Mouse (Mus musculus) intestine, postnatal 0 days (tissue): ENCODE measurements around the gene Pcx. TPM values are rescaled to one million over a fixed set of nuclear protein-coding genes. Genes with fewer than 3 reads are reported as not detected.
A peak's percentile ranks its signal among the peaks of the same experiment; 100 is the strongest.

Source experiments
- ATAC-seq: fragments of 200-750 bp; cut with Nextera tagmentation; 2 replicates; pipeline ENCODE4 v1.8.0; 2017; ENCODE audit warnings: mild to moderate bottlenecking, moderate TSS enrichment, moderate library complexity
- H3K27ac ChIP-seq: fragments of 300-500 bp; sonication (generic); 2 replicates; pipeline ENCODE4 v1.5.1; 2014; ENCODE audit warnings: mild to moderate bottlenecking, low read depth, low read length, moderate library complexity
- H3K27me3 ChIP-seq: fragments of 300-500 bp; sonication (generic); replicated peaks from 2 replicates; pipeline ENCODE4 v1.6.1; 2014; ENCODE audit warnings: low read length, mixed read lengths; ENCODE audit not compliant: control insufficient read depth, insufficient read depth
- H3K36me3 ChIP-seq: fragments of 300-500 bp; sonication (generic); 2 replicates; pipeline ENCODE4 v1.6.1; 2014; ENCODE audit warnings: mild to moderate bottlenecking, moderate library complexity; ENCODE audit not compliant: control insufficient read depth, insufficient read depth
- H3K4me1 ChIP-seq: fragments of 300-500 bp; sonication (generic); replicated peaks from 2 replicates; pipeline ENCODE4 v1.6.1; 2014; ENCODE audit warnings: antibody characterized with exemption, low read length, mixed read lengths; ENCODE audit not compliant: control insufficient read depth, insufficient read depth
- H3K4me2 ChIP-seq: fragments of 300-500 bp; sonication (generic); replicated peaks from 2 replicates; pipeline ENCODE4 v1.6.1; 2014; ENCODE audit warnings: low read depth, mild to moderate bottlenecking, moderate library complexity
- H3K4me3 ChIP-seq: fragments of 300-500 bp; sonication (generic); 2 replicates; pipeline ENCODE4 v1.5.1; 2014; ENCODE audit warnings: low read depth, low read length
- H3K9ac ChIP-seq: fragments of 300-500 bp; sonication (generic); 2 replicates; pipeline ENCODE4 v1.6.1; 2014; ENCODE audit warnings: mild to moderate bottlenecking, low read depth, low read length
- H3K9me3 ChIP-seq: fragments of 300-500 bp; sonication (generic); 2 replicates; pipeline ENCODE4 v1.6.1; 2016; ENCODE audit warnings: mixed run types; ENCODE audit not compliant: control insufficient read depth
- CTCF ChIP-seq: sonication (generic); IDR thresholded peaks from 2 replicates; pipeline ENCODE4 v1.5.1; 2016; ENCODE audit warnings: low read depth, mild to moderate bottlenecking, control low read depth, antibody characterized with exemption, moderate library complexity
- WGBS: fragments of 180-500 bp; shearing (Covaris S2); extraction: QIAGEN DNeasy Blood & Tissue Kit; methylation state at CpG from one replicate; pipeline ENCODE4 v1.1.7; 2014; 5-methylcytosine and 5-hydroxymethylcytosine counted together
- polyA plus RNA-seq: library from polyadenylated mRNA; unstranded; fragments of >200 nt; fragmentation: Nextera tagmentation; extraction: Ambion mirVana; gene quantifications from 2 replicates; pipeline ENCODE4 v1.2.1, GENCODE M21; 2015

Pcx gene
- polyA plus RNA-seq, 1 experiment from 2014 or later, result 6.1 TPM

- Histone ChIP-seq H3K36me3 (no peaks in the 10 kb centered on the region), H3K4me1 (no peaks in the 10 kb centered on the region), H3K4me2 (no peak overlapping the region), H3K9ac (no peak overlapping the region), H3K27ac (no peak overlapping the region), H3K9me3 (no peaks in the 10 kb centered on the region), H3K4me3 (no peak overlapping the region), H3K27me3 (no peaks in the 10 kb centered on the region)
- WGBS, result 48% methylated on average over 2 of the region's 2 CpGs
- no peak for TF ChIP-seq CTCF
- no peak for ATAC-seq
Observed at GRCm38 (mm10) chr19:4596071-4596470, 85.8 kb downstream of the Pcx start.

GRCm38 (mm10) chr19:4602459-4602858, 92.2 kb downstream of the Pcx start:
- no peak overlapping the region for H3K4me3 ChIP-seq
- H3K9ac ChIP-seq, result no peak overlapping the region
- H3K36me3 ChIP-seq, result no peaks in the 10 kb centered on the region
- no peaks in the 10 kb centered on the region for H3K9me3 ChIP-seq
- 91% methylated on average over 20 of the region's 20 CpGs for WGBS
- H3K27ac ChIP-seq, result no peak overlapping the region
- H3K4me1 ChIP-seq, result no peaks in the 10 kb centered on the region
- no peak for ATAC-seq
- H3K4me2 ChIP-seq, result no peak overlapping the region
- no peaks in the 10 kb centered on the region for H3K27me3 ChIP-seq
- TF ChIP-seq CTCF, result no peak

DNA sequence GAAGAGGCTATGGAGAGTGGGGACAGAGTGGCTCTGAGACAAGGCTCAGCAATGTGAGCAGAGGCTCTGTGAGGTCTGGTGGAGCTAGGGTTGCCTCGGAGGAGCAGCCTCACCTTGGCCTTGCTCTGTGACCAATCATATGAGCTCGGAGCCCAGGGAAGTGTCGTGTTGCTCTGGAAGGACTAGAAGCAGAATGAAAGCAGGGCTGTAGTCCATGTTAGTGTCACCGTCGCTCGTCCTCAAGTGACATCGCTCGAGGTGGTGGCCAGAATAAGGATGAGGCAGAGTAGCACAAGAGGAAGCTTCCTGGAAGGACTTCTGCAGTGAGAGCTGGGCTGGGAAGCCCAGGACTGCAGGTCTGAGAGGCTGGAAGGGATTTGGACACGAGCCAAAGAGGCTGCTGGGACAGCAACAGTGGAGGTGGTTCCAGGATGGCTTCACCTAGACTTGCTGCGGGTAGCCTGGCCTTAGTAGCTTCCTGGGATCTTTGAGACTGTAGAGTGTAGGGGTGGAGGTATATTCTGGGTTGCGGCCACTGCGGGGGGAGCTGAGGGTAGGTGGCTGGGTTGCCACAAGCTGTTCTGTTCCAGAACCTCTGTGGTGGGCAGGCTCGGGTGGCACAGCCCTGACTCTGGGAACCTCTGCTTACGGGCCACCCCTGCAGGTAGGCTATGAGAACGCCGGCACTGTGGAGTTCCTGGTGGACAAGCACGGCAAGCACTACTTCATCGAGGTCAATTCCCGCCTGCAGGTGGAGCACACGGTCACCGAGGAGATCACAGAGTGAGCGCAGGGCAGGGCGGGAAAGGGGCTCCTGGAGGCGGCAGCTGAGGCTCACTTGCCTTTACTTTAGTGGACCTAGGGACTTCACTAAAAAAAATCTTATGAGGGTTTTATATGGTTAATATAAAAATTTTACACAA, 93.8 kb downstream of the Pcx start:
- Histone ChIP-seq H3K4me2 (0 out of 2 replicates have a peak overlapping the region, but pooled peaks have one; percentile 17), H3K9ac (no peak overlapping the region), H3K4me3 (no peak overlapping the region), H3K4me1 (no peaks in the 10 kb centered on the region), H3K27ac (no peak overlapping the region), H3K9me3 (no peaks in the 10 kb centered on the region), H3K27me3 (no peaks in the 10 kb centered on the region), H3K36me3 (no peaks in the 10 kb centered on the region)
- TF ChIP-seq CTCF, result peak; percentile 83
- ATAC-seq, result peak; percentile 61
- 33% methylated on average over 24 of the region's 24 CpGs for WGBS

DNA sequence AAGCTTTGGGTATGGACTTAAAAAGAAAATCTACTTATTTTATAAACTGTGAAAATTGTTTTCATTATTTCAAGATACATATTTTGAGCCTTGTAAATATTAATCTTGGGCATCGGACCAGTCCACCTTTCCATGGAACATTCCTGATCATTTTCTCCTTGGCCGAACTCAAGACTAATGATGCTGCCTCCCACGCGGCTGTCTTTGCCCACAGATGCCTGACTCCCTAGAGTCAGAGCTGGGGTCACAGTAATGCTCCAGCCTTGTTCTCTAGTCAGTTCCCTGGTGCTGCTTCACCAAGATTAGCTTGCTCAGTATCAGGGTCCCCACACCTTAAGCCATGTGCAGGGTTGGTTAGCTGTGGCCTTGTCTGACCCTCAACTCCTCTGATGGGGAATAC, 95.4 kb downstream of the Pcx start:
- no peaks in the 10 kb centered on the region for H3K9me3 ChIP-seq
- no peak for TF ChIP-seq CTCF
- no peak overlapping the region for H3K27ac ChIP-seq
- H3K4me1 ChIP-seq, result 0 out of 2 replicates have a peak, but pooled peaks cover 3% of the 10 kb centered on the region
- H3K27me3 ChIP-seq, result no peaks in the 10 kb centered on the region
- no peak overlapping the region for H3K4me3 ChIP-seq
- 68% methylated on average over 4 of the region's 4 CpGs for WGBS
- ATAC-seq, result no peak
- H3K4me2 ChIP-seq, result no peak overlapping the region
- no peaks in the 10 kb centered on the region for H3K36me3 ChIP-seq
- no peak overlapping the region for H3K9ac ChIP-seq

DNA sequence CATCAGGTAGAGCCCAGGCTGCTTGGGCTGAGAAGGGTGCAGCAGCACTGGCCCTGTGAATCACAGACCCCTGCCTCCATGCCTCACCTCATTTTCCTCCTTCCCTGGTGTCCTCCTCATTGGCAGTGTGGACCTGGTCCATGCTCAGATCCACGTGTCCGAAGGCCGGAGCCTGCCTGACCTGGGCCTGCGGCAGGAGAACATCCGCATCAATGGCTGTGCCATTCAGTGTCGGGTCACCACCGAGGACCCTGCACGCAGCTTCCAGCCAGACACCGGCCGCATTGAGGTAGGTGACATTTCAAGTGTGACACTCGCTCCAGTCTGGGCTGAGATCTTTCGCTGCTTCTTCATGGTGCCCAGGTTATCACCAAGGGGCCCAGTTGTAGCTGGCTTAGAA, 97.1 kb downstream of the Pcx start:
- ATAC-seq, result no peak
- Histone ChIP-seq H3K9ac (no peak overlapping the region), H3K4me3 (no peak overlapping the region), H3K27ac (no peak overlapping the region), H3K4me2 (no peak overlapping the region), H3K4me1 (0 out of 2 replicates have a peak, but pooled peaks cover 3% of the 10 kb centered on the region), H3K9me3 (no peaks in the 10 kb centered on the region), H3K36me3 (peaks cover 11% of the 10 kb centered on the region; the same call in 1 of the 2 replicates), H3K27me3 (no peaks in the 10 kb centered on the region)
- no peak for TF ChIP-seq CTCF
- 95% methylated on average over 12 of the region's 12 CpGs for WGBS

DNA sequence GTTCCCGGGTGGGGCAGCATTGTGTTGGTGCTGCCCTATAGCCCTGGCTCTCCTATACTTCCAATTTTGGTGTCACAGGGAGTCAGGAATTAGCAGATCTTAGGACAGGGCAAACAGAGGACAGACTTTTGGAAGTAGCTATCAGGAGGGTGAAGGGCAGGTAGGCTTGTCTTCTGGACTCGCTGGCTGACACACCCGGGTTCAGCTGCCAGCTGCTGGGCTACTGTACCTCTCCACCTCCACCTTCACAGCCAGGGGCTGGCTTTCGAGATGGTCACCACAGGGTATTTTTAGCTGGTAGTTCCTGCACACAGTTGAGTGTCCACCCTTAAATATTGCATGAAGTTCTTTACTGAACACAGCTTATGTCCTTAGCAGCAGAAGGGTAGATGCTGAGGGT, 98.2 kb downstream of the Pcx start:
- no peaks in the 10 kb centered on the region for H3K27me3 ChIP-seq
- no peak overlapping the region for H3K4me2 ChIP-seq
- ATAC-seq, result no peak
- WGBS, result 64% methylated on average over 4 of the region's 4 CpGs
- H3K9me3 ChIP-seq, result no peaks in the 10 kb centered on the region
- no peak for TF ChIP-seq CTCF
- 0 out of 2 replicates have a peak, but pooled peaks cover 3% of the 10 kb centered on the region for H3K4me1 ChIP-seq
- H3K27ac ChIP-seq, result no peak overlapping the region
- peaks cover 20% of the 10 kb centered on the region; the same call in 1 of the 2 replicates for H3K36me3 ChIP-seq
- H3K9ac ChIP-seq, result no peak overlapping the region
- no peak overlapping the region for H3K4me3 ChIP-seq
